Mouse (Mus musculus) MEL (cell line): Measurements from ENCODE around the gene Numa1. TPM values are rescaled to one million over a fixed set of nuclear protein-coding genes. Genes with fewer than 3 reads are reported as not detected.
A peak's percentile ranks its signal among the peaks of the same experiment; 100 is the strongest.

Experiments
- DNase-seq: peaks from one replicate; pipeline ENCODE4 v3.0.0; 2011; ENCODE audit warnings: low read depth, low spot score
- H3K27ac ChIP-seq: 2 replicates; pipeline ENCODE4 v1.5.1; 2012; ENCODE audit warnings: low read depth, mild to moderate bottlenecking, control low read depth, low read length, moderate library complexity; ENCODE audit not compliant: control insufficient read depth
- H3K27me3 ChIP-seq, 2 experiments: fragments of 150-350 bp in 1 of 2; sonication (generic) in 1 of 2; 2 replicates each; pipeline ENCODE4 v1.6.1; 2012; ENCODE audit warnings: low read length in 2 of 2, mild to moderate bottlenecking in 2 of 2, improper control_type of control experiment in 1 of 2, moderate library complexity in 1 of 2; ENCODE audit not compliant: insufficient read depth in 2 of 2, control insufficient read depth in 1 of 2
- H3K36me3 ChIP-seq, 2 experiments: 2 replicates each; pipeline ENCODE4 v1.6.1; 2012 to 2014; ENCODE audit warnings: low read length in 2 of 2, improper control_type of control experiment in 1 of 2, inconsistent platforms in 1 of 2, mild to moderate bottlenecking in 1 of 2; ENCODE audit not compliant: insufficient read depth in 2 of 2, control insufficient read depth in 1 of 2
- H3K4me1 ChIP-seq, 2 experiments: fragments of 150-350 bp in 1 of 2; sonication (generic) in 1 of 2; 2 replicates each; pipeline ENCODE4 v1.6.1; 2012; ENCODE audit warnings: low read length in 2 of 2, improper control_type of control experiment in 1 of 2, mild to moderate bottlenecking in 1 of 2; ENCODE audit not compliant: insufficient read depth in 2 of 2, control insufficient read depth in 1 of 2
- H3K4me3 ChIP-seq, 2 experiments: fragments of 150-350 bp in 1 of 2; sonication (generic) in 1 of 2; 2 replicates each; pipeline ENCODE4 v1.5.1; 2012; ENCODE audit warnings: low read depth in 2 of 2, low read length in 2 of 2, mild to moderate bottlenecking in 2 of 2, moderate library complexity in 2 of 2, control low read depth in 1 of 2, improper control_type of control experiment in 1 of 2; ENCODE audit not compliant: control insufficient read depth in 1 of 2, insufficient read depth in 1 of 2
- H3K79me2 ChIP-seq: 2 replicates; pipeline ENCODE4 v1.6.1; 2012; ENCODE audit warnings: mild to moderate bottlenecking, low read length, moderate library complexity; ENCODE audit not compliant: control insufficient read depth, poor library complexity, insufficient read depth
- H3K9ac ChIP-seq: 2 replicates; pipeline ENCODE4 v1.6.1; 2012; ENCODE audit warnings: low read depth, mild to moderate bottlenecking, control low read depth, low read length, moderate library complexity; ENCODE audit not compliant: control insufficient read depth, poor library complexity, severe bottlenecking
- H3K9me3 ChIP-seq: fragments of 150-350 bp; sonication (generic); replicated peaks from 2 replicates; pipeline ENCODE4 v1.6.1; 2012; ENCODE audit warnings: mild to moderate bottlenecking, low read length, improper control_type of control experiment, moderate library complexity; ENCODE audit not compliant: insufficient read depth
- BHLHE40 ChIP-seq: IDR thresholded peaks from 2 replicates; pipeline ENCODE4 v1.6.1; 2012; ENCODE audit warnings: low read depth, mild to moderate bottlenecking, inconsistent platforms, low read length, improper control_type of control experiment, borderline replicate concordance
- CTCF ChIP-seq, 3 experiments: IDR thresholded peaks in 2 of 3; conservative IDR thresholded peaks in 1 of 3; 2 replicates each; pipeline ENCODE4 v1.5.1; 2011 to 2012; ENCODE audit warnings: low read length in 3 of 3, low read depth in 2 of 3, mild to moderate bottlenecking in 2 of 3, improper control_type of control experiment in 1 of 3, inconsistent platforms in 1 of 3, mixed read lengths in 1 of 3, moderate library complexity in 1 of 3; ENCODE audit not compliant: control insufficient read depth in 1 of 3, insufficient read depth in 1 of 3, poor library complexity in 1 of 3, severe bottlenecking in 1 of 3
- ELF1 ChIP-seq: IDR thresholded peaks from 2 replicates; pipeline ENCODE4 v1.6.1; 2014; ENCODE audit warnings: low read depth, mild to moderate bottlenecking, inconsistent platforms, low read length, improper control_type of control experiment, moderate library complexity
- GATA1 ChIP-seq: IDR thresholded peaks from 2 replicates; pipeline ENCODE4 v1.6.1; 2011; ENCODE audit warnings: low read depth, low read length, improper control_type of control experiment
- HCFC1 ChIP-seq: IDR thresholded peaks from 2 replicates; pipeline ENCODE4 v1.6.1; 2012; ENCODE audit warnings: low read depth, mild to moderate bottlenecking, inconsistent platforms, low read length, improper control_type of control experiment, moderate library complexity
- JUND ChIP-seq: IDR thresholded peaks from 2 replicates; pipeline ENCODE4 v1.6.1; 2011; ENCODE audit warnings: low read depth, mild to moderate bottlenecking, improper control_type of control experiment, low read length
- KAT2A ChIP-seq: conservative IDR thresholded peaks from 2 replicates; pipeline ENCODE4 v1.6.1; 2012; ENCODE audit warnings: low read depth, low read length, improper control_type of control experiment, inconsistent platforms
- MAX ChIP-seq: IDR thresholded peaks from 2 replicates; pipeline ENCODE4 v1.6.1; 2011; ENCODE audit warnings: low read length, improper control_type of control experiment
- MAZ ChIP-seq: IDR thresholded peaks from 2 replicates; pipeline ENCODE4 v1.6.1; 2012; ENCODE audit warnings: low read depth, mild to moderate bottlenecking, inconsistent platforms, low read length, improper control_type of control experiment
- MXI1 ChIP-seq: IDR thresholded peaks from 2 replicates; pipeline ENCODE4 v1.6.1; 2011; ENCODE audit warnings: mild to moderate bottlenecking, low read depth, low read length, improper control_type of control experiment
- MYB ChIP-seq: IDR thresholded peaks from 2 replicates; pipeline ENCODE4 v1.6.1; 2011; ENCODE audit warnings: mild to moderate bottlenecking, low read depth, low read length, improper control_type of control experiment
- MYC ChIP-seq: IDR thresholded peaks from 2 replicates; pipeline ENCODE4 v1.6.1; 2011; ENCODE audit warnings: low read depth, mild to moderate bottlenecking, low read length, improper control_type of control experiment, moderate library complexity
- NELFE ChIP-seq: IDR thresholded peaks from 2 replicates; pipeline ENCODE4 v1.6.1; 2011; ENCODE audit warnings: low read depth, low read length, improper control_type of control experiment
- NRF1 ChIP-seq: IDR thresholded peaks from 2 replicates; pipeline ENCODE4 v1.6.1; 2014; ENCODE audit warnings: low read depth, mild to moderate bottlenecking, inconsistent platforms, low read length, improper control_type of control experiment, moderate library complexity; ENCODE audit not compliant: poor library complexity, insufficient read depth, severe bottlenecking
- POLR2AphosphoS5 ChIP-seq: IDR thresholded peaks from 2 replicates; pipeline ENCODE4 v1.6.1; 2012; ENCODE audit warnings: low read depth, borderline replicate concordance, mild to moderate bottlenecking, inconsistent platforms, low read length, moderate library complexity, mixed read lengths
- SIN3A ChIP-seq: IDR thresholded peaks from 2 replicates; pipeline ENCODE4 v1.6.1; 2012; ENCODE audit warnings: low read length, improper control_type of control experiment, inconsistent platforms
- SMC3 ChIP-seq: IDR thresholded peaks from 2 replicates; pipeline ENCODE4 v1.6.1; 2011; ENCODE audit warnings: low read depth, low read length, improper control_type of control experiment
- TBP ChIP-seq: IDR thresholded peaks from 2 replicates; pipeline ENCODE4 v1.8.0; 2011; ENCODE audit warnings: low read depth, low read length, improper control_type of control experiment
- ZC3H11A ChIP-seq: IDR thresholded peaks from 2 replicates; pipeline ENCODE4 v1.6.1; 2012; ENCODE audit warnings: low read depth, mild to moderate bottlenecking, inconsistent platforms, low read length, improper control_type of control experiment
- ZKSCAN1 ChIP-seq: IDR thresholded peaks from 2 replicates; pipeline ENCODE4 v1.6.1; 2012; ENCODE audit warnings: low read depth, mild to moderate bottlenecking, inconsistent platforms, low read length, improper control_type of control experiment, moderate library complexity
- ZMIZ1 ChIP-seq: IDR thresholded peaks from 2 replicates; pipeline ENCODE4 v1.6.1; 2012; ENCODE audit warnings: low read depth, mild to moderate bottlenecking, inconsistent platforms, low read length, improper control_type of control experiment, moderate library complexity
- ZNF384 ChIP-seq: IDR thresholded peaks from 2 replicates; pipeline ENCODE4 v1.6.1; 2012; ENCODE audit warnings: low read depth, mild to moderate bottlenecking, inconsistent platforms, low read length, improper control_type of control experiment
- polyA plus RNA-seq, 2 experiments: library from polyadenylated mRNA; stranded (reverse) in 1 of 2; unstranded in 1 of 2; fragments of >175 nt in 1 of 2; fragments of >200 nt in 1 of 2; gene quantifications; 2 replicates each; pipeline versions ENCODE4 v1.2.1 to v1.2.4; 2012; ENCODE audit warnings: low replicate concordance in 2 of 2, low read depth in 1 of 2; ENCODE audit not compliant: insufficient read length in 2 of 2, insufficient read depth in 1 of 2, missing spikeins in 1 of 2
- total RNA-seq: library from RNA; depleted of rRNA; stranded (reverse); fragments of 300-350 nt; gene quantifications from 2 replicates; pipeline ENCODE4 v1.2.3, GENCODE M21; 2012

The Numa1 gene
- total and polyA plus RNA-seq, 3 experiments, result 48.7 to 91.2 (median 50.0) TPM

DNA sequence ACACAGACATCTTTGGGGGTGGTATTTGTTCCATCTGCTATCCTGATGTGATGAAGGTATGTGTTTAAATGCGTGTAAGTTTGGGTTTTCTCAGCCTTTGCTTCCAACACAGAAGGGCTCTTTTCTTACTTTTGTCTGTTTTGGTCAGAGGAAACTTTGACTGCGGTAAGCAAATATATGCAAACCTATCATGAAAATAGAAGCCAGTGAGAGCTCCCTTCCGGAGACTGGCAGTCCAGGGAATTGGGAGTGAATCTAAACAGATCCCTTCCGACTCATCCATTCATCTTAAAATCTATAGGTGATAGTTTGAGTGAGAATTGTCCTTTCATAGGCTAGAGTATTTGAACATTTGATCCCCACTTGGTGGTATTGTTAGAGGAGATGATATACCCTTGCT, 45.5 kb upstream of the Numa1 start:
- Histone ChIP-seq H3K9me3 (no peaks in the 10 kb centered on the region), H3K36me3 (no peaks in the 10 kb centered on the region), H3K27ac (no peak overlapping the region), H3K4me1 (no peaks in the 10 kb centered on the region), H3K9ac (no peak overlapping the region), H3K27me3 (peaks cover 0 to 1% of the 10 kb centered on the region in 2 experiments; a peak in 2 of 4 replicates), H3K4me3 (no peak overlapping the region), H3K79me2 (no peaks in the 10 kb centered on the region)
- TF ChIP-seq SIN3A (no peak), HCFC1 (no peak), ZC3H11A (no peak), MAX (no peak), JUND (no peak), ZNF384 (no peak), GATA1 (no peak)
- no peak for DNase-seq

- Histone ChIP-seq H3K9ac (peak overlapping the region; percentile 69), H3K4me3 (peak overlapping the region; percentile 63 to 66), H3K9me3 (no peaks in the 10 kb centered on the region), H3K27me3 (no peaks in the 10 kb centered on the region; a peak in 1 of 4 replicates), H3K36me3 (peaks cover 0 to 8% of the 10 kb centered on the region in 2 experiments; a peak in 2 of 4 replicates), H3K79me2 (peaks cover 1% of the 10 kb centered on the region; the same call in 1 of the 2 replicates), H3K4me1 (peaks cover 0 to 4% of the 10 kb centered on the region in 2 experiments; a peak in 2 of 4 replicates), H3K27ac (peak overlapping the region; percentile 34)
- no peak for TF ChIP-seq MAX
- peak in 1 of 3 experiments; percentile 13; a peak in 1 of 6 replicates for TF ChIP-seq CTCF (IDR thresholded peaks at IDR 0.05 in 2 of 3, conservative IDR thresholded peaks at IDR 0.05 in 1 of 3; ENCODE audit: control insufficient read depth in 1 of 3, insufficient read depth in 1 of 3, low read depth in 2 of 3, low read length in 3 of 3, poor library complexity in 1 of 3, severe bottlenecking in 1 of 3)
- TF ChIP-seq MAZ, result peak; percentile 31; the same call in 1 of the 2 replicates
- TF ChIP-seq SMC3, result peak; percentile 28; the same call in 1 of the 2 replicates
- no peak for DNase-seq
Observed at GRCm38 (mm10) chr7:101895695-101896094, 38.2 kb upstream of the Numa1 start.

DNA sequence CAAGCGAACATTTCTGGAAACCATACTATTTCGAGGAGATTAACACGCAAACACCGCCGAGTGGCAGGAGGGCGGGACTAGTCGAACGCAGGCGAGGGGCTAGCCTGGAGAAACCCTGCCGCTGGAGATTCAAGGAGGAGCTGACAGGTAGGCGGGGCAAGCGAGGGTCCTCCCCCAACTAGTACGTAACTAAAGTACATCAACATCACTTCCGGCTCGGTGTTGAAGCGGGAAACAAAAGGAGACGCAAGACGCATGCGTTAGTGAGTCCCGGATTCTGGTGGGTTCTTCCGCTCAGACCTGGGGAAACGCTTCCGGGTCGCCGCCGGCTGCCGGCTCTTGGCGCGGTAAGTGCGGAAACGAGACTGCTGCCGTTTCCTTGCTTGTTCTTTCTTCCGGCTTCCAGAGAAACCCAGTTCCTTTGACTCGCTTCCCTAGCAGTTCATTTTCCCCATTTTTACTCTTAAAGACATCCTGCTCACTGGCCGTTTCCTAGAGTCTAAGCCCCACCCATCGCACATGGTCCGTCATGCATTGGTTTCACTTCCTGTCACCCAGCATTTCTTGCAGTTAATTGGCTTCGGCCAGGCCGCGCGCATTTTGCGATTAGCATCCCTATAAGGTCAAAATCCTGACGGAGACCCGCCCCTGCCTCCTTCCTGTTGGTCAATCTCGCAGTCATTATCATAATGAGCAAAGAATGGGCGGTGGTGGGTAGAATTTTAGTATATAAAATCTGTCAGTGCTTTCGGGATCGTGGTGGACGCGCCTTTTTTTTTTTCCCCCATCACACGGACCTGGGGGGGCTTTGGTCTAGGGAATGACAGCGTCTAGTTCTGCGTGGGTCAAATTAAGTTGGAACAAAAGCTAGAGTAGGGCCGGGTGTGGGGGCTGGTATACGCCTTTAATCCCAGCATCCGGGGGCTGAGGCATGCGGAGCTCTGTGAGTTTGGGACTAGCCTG, 37.5 kb upstream of the Numa1 start:
- H3K36me3 ChIP-seq, result peaks cover 0 to 8% of the 10 kb centered on the region in 2 experiments; a peak in 2 of 4 replicates
- DNase-seq, result peak; percentile 99
- H3K27ac ChIP-seq, result peak overlapping the region; percentile 92
- H3K4me3 ChIP-seq, result peak overlapping the region; percentile 71 to 79
- H3K9me3 ChIP-seq, result no peaks in the 10 kb centered on the region
- H3K9ac ChIP-seq, result peak overlapping the region; percentile 85
- H3K4me1 ChIP-seq, result peaks cover 0 to 4% of the 10 kb centered on the region in 2 experiments; a peak in 2 of 4 replicates
- peaks cover 1% of the 10 kb centered on the region; the same call in 1 of the 2 replicates for H3K79me2 ChIP-seq
- no peaks in the 10 kb centered on the region; a peak in 1 of 4 replicates for H3K27me3 ChIP-seq
- TF ChIP-seq MXI1 (peak; percentile 97), TBP (peak; percentile 86), ZNF384 (peak; percentile 87), POLR2AphosphoS5 (no peak), GATA1 (peak; percentile 65), ELF1 (peak; percentile 84), MYB (no peak), ZKSCAN1 (no peak), BHLHE40 (no peak), KAT2A (peak; percentile 79; the same call in 1 of the 2 replicates), NELFE (peak; percentile 82), SMC3 (no peak), ZC3H11A (no peak), SIN3A (peak; percentile 87), NRF1 (peak; percentile 94), MAZ (peak; percentile 74; the same call in 1 of the 2 replicates), MYC (peak; percentile 99), ZMIZ1 (peak; percentile 90)
